Mouse (Mus musculus) WW6 (cell line): ENCODE results near the gene Nbea.

Experiments used
- DNase-seq: peaks from one replicate; pipeline ENCODE4 v3.0.0-alpha.2; 2013; ENCODE audit warnings: low read depth, low spot score

Nbea gene

DNA sequence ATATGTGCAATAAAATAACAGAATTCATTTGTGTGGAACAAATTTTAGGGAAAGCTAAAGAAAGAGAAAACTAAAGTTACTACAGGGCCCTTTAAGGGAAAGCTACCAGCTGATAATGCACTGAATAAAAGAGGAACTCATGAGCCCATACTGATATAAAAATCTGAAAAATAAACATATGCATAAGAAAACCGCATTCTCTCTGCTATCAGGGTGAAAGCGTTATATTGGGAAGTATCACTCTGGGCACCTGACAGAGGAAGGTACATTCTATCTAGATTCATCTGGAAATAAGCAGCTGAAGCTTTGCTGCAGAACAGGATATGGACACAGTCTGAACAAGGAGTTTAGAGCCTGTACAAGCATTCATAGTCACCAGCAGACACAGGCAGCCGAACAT, 148.9 kb downstream of the Nbea start:
- DNase-seq, result no peak

DNA sequence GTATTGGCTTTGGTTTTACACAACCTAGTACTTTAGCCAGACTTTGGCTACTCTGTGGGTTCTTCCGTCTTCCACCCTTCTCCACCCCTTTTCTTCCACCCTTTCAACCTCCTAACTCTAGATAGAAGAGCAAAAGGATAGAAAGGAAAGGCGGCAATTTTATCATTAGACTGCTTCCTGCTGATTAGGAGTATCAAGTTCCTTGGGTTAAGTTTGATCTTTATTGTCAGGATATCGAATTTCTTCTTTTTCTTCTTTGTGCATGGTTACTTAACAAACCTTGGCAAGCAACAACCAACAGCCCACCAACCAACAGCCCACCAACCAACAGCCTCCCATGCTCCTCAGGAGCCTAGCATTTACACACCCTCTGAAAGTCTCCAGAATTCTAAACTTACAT, 165.0 kb downstream of the Nbea start:
- no peak for DNase-seq

DNA sequence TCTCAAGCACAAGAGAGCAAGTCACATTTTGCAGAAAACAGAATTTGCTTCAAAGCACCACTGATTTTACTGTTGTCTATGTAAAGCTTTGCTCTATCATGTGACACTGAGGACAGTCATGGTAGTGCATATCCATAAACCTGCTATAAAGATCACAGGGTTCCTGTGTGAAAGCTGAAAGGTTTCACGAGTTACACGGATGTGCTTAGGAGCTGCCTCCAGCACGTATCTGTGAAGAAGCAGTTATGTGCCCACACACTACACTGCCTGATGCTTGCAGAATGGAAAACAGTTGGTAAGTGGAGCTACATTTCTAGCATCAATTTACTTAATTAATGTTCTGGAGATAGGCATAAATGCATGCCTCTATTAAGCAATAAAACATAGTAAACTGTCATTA, 172.4 kb downstream of the Nbea start:
- DNase-seq, result no peak

DNA sequence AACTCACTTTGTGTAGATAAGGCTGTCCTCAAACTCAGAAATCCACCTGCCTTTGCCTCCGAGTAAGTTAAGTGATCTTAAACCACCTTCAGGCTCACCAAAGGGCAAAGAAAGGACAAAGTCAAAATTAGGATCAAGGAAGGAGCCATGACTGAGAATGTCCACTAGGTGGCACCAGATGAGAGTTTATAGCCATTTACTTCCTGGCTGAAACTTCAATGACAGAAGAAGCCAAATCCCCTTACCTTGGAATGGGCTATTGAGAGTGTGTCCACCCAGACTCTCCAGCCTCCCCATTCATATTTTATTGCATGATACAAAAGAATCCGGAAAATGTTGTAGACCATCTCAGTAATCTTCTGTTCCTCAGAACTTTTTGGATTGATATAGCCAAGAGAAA, 175.5 kb downstream of the Nbea start:
- DNase-seq, result peak; percentile 7

DNA sequence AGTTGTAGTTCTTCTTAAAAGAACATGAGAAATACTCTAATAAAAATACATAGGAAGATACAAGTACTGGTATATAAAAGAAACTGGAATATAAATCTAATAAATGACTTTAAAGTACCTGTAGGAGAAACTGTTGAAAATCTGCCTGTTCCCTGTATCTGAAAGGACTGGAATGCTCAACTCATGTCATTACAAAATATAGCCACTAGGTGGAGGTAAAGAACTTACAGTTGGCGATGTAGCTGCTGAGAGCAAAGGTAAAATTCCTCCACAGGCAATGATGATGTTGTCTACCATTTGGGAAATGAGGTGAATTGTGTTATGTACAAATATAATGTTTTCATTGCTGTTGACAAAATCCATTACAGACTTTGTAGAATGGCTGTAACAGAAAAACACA, 183.2 kb downstream of the Nbea start:
- DNase-seq, result peak; percentile 16

DNA sequence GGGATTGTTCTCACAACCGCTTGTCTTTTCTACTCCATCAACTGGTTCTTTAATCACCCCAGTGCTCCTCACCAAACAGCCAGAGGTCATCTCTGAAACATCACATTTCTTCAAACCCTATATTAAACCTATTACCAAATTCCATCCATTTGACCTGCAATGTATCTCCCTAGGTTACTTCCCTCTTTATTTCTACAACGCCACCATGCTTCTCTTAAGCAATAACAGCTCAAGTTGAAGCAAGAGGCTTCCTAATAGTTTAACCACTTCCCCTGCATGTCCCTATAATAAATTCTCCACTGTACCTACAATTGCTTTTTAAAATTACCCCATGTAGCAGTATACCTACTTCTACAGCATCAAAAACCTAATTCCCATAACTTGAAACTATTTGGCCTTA, 205.1 kb downstream of the Nbea start:
- DNase-seq, result no peak

DNA sequence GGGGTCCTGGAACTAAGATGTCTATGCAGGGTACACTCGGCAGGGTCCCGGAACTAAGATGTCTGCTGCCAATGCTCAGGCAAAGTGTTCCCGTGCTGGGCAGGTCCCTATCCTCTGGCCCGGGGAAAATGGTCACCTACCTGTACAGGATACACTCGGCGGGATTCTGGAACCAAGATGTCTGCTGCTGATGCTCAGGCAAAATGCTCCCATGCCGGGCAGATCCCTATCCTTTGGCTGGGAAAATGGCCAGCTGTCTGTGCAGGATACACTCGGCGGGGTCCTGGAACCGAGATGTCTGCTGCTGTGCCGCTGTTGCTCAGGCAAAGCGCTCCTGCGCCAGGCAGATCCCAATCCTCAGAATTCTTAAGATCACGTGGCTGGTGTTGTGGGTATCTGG, 206.5 kb downstream of the Nbea start:
- peak; percentile 9 for DNase-seq

DNA sequence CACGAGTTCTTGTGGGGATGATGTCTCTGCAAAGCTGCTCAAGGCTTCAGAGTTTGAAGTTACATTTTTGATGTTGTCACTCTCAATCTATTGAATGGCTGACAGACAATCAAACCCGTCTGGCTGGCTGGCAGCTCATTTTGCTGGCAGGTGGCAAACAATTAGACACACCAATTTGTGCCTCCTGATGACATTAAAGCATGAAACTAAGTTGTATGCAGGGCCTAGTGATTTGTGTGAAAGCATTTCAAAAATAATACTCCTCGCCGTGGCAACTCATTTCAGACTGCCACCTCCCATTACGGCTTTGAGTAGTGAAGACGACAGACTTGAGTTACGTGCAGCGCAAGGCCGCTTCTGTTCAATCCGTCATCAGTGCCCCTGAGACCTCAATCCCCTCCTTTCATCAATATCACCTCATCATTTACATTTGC, 217.8 kb downstream of the Nbea start:
- DNase-seq, result no peak

DNA sequence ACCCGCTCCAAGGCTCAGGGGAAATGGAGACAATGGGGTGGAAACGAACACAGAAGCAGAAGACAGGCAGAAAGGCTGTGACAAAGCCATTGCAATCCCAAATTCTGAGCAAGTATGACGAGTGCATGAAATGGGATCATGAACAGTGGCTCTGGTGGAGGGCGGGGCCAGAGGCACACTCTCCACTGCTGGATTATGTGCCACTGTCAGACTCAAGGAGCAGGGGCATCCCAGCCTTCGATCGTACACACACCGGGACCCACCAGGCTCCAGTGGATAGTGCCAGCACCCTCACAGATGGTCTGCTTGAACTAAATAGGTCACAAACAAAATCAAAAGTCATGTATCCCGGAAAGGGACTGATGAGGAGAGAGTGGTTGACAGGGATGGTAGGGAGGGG, 220.5 kb downstream of the Nbea start:
- no peak for DNase-seq

DNA sequence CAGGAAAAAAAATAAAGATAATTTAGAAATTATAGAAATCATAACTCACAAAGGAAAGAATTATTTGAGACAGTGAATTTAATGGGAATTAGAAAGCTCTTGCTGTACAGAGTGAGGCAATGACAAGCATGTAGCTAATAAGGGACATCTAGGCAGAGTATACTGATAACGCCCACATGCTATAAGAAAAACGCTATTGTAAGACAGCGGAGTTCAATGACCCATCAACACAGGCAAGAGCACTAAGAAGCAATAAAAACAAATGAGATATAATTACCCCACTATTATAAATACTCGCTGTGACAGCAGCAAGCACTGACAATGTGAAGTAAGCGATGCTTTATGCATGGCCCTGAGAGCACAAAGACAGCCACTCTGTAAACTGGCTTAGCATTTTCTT, 233.5 kb downstream of the Nbea start:
- DNase-seq, result no peak

DNA sequence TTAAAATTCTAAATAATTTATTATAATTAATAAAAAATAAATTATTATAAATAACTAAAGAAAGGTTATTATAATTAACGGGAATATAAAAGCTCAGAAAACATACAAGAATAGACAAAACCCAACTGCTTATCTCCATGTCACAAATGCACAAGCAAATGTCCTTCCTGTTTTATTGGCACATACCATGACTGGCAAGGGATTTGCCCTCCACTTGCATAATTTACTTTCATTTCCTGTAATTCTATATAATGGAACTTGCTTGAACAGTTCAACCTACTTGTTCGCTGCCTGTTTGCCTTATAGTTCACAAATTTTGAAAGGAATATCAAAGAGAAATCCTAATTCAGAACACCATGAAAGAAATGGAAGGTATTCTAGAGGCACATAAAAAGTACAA, 234.4 kb downstream of the Nbea start:
- DNase-seq, result no peak

DNA sequence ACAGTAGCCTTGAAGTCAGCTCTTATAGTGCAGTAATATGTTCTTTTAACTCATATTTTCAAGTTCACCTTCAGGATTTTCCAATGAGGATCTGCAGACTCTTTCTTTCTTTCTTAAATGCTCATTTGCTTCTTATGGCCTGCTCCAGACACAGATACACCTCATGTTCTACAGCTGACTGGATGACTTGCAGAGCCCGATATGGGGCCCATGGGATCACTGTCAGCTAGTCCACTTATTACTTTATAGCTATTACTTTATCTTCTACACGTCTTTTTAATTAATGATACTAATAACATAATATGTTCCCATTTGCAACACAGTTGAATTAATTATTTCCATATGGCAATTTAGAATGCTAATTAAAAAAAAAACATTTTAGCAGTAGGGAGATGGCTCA, 256.2 kb downstream of the Nbea start:
- no peak for DNase-seq

DNA sequence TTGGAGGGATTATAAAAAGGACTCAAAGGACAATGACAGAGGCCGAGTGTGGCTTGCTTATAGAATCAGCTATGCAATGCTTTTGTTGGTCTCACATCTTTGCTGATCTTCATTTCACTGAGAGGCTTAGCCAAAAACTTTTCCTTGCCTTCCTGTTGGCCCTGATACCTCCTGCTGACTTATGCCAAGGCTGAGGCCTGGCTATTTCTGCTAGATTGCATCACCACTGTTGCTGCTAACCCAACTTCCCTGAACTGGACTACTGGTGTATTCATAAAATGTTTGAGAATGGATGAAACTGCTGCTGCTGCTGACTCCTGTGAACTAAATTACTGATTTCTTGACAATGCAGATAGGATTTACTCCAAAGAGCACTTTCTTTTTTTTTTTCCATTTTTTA, 274.2 kb downstream of the Nbea start:
- no peak for DNase-seq

DNA sequence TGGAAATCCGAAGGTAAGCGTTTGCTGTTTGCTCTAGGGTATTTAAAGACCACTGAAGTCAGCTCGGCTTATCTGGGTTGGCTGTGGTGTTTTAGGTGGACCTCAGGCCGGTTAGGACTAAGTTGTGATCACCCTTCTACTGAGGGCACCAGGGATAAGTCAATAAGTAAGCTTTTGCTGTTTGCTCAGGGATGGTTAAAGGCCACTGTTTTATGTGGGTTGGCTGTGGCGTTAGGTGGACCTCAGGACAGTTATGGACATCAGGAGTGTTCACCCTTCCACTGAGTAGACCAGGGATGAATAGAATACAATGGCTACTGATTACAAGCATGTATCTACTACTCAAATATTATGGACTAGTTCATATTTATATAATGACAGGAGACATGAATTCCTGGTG, 292.9 kb downstream of the Nbea start:
- DNase-seq, result no peak

DNA sequence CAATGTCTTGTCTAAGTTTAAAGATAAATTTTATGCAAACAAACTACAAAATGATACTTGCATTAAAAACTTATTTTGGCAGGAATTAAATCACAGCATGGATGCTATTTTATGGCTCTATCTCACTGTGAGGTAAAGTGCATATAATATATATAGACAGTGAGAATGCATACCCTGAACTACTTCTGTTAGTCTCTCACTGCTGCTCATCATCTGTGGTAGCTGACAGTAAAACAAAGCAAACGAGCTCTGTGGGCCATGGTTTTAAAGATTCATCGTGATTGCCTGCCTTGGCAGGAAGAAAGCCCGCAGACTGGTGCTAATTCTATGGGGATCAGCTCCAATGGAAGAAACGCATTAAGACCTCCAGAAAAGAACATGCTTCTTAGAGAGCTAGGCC, 294.3 kb downstream of the Nbea start:
- DNase-seq, result no peak

DNA sequence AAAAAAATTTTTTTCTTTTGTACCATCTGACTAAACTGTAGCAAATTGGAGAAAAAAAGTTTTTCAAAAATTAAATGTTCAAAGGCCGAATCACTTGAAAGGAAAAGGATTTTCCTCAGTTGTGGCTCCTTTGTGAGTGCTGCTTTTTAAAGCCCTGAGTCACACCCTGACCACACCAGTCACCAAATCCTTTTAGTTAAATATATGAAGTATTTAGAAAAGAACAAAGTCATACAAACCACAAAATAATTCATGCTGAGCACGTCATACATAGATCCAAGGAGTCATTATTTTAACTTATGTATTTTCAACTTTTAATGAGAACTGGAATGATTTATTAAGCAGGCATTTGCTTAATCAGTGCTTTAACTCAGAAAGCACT, 295.7 kb downstream of the Nbea start:
- no peak for DNase-seq

DNA sequence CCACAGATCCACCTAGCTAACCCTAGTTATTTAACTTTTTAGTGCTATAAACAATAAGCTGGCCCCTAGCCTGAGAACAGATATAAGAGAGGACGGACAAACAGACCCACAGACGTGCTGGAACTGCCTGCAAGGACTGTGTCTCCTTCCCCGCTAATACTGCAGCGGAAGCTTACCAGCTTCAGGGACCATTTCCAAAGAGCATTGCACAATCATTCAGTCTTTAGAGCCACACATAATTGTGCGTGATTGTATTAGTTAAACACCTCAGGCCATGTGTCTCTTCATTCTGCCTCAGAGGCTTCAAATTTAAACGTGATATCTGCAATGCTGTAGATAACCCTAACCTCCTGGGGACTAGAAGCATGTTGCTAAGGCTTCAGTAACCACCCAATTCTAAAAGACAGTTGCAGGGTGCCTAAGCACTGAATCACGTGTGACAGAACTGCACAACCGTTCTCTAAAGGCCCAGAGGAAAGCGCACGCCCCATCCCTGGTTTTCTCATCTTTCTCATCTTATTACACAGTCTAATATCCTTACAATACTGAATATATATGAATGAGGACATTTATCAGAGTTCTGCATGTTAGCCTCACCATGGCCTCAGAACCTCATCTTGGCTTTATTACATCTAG, 296.2 kb downstream of the Nbea start:
- no peak for DNase-seq

DNA sequence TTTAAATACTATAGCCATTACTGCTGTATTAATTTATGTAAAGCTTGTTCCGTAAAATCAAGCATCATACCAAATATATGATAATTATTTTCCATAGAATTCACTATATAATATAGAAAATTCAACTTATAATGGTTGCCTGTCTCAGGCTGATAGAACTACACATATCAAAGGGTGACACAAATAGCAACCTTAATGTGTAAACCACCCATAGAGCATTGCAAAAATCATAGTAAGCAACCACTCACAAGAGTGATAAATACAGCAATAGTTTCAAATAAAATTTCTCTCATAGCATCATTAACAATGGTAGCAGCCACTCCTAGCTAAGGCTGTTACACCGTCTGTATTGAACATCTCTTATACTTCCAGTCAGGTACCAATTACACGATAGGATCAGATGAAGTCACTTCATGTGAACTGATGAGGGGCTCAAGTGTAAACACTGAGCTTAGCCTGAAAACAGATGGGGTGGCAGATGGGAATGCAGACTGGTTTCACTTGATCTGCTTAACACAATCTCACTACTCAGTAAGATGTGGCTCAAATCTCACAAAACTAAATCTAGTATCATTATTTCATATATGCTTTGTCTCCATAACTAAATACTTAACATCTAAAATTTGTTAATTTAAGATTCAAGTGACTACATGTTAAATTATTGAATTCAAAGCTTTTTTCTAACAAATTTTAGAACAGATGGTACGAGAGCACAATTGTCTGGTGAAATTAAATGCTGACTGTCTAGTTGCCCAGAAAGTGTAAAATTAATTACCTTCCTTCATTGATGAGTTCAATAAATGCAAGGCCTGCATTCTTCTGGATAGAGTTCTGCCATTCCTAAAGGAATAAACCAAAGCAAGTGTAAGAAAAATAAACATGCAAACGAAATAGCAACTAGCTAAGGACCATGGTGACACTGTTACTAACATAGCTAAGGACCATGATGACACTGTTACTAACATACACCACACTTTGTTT, 310.3 kb downstream of the Nbea start:
- no peak for DNase-seq

DNA sequence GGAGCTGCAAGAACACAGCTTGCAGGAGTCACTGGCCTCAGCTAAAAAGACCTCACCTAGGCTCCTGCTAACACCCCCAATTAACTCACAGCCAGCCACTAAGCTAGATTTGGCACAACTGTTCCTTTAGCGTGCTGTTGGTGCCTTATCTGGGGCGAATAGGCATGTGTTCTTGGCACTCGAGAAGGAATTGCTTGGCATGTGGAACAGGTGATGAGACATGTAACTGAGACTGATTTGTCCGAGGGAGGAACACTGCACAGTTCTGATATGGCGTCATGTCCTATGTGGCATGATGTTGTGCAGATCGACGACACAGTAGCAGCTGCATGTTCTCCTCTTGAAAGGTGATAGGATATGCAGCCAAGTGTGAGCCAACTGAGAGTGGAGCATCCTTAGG, 331.0 kb downstream of the Nbea start:
- DNase-seq, result no peak

DNA sequence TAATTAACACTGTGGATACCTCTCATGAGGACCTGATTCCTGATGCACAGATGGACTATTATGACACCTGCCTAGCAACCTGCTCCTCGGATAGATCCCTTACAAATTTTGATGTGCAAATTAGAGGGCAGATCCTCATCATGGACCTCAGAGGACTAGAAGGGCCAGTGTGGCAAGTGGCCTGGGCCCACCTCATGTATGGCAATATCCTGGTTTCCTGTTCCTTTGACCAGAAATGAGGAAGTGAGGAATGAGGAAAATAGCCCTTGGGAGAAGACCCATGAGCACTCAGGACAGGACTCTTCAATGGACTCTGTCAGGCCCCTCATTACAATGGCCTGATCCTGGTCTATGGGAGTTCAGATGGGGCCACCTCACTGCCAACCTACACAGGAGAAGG, 336.4 kb downstream of the Nbea start:
- DNase-seq, result no peak

DNA sequence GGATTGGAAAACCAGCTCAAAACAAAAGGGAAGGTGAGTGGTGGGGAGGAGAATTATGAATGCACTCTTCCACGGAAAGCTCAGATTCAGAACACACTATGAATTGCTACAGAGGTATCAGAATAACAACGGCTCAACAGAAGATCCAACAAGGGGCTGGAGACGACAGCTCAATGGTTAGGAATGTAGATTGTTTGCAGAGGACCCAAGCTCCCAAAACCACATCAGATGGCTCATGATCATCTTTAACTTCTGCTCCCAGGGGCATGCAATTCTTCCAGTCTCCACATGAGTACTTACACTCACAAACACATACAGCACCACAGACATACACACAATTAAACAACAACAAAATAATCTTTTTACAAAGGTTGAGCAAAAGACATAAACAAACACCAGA, 346.3 kb downstream of the Nbea start:
- no peak for DNase-seq

DNA sequence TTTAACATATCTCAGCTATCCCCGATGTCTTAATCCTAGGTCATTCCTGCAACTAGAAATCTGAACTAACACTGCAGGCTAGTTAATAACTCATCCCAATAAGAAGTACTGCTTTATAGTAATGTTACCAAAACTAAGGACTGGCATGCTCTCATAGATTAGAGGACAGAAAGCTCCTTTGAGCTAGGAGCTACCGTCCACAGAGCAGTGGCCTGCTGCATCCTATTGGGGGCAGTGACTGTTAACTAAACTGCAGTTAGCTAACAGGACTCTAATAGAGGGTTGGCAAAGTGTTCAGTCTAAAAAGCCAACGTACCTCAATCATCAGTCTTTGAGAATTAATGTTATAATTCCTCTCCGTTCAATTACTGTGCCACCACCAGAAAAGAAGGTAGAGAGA, 348.3 kb downstream of the Nbea start:
- no peak for DNase-seq

DNA sequence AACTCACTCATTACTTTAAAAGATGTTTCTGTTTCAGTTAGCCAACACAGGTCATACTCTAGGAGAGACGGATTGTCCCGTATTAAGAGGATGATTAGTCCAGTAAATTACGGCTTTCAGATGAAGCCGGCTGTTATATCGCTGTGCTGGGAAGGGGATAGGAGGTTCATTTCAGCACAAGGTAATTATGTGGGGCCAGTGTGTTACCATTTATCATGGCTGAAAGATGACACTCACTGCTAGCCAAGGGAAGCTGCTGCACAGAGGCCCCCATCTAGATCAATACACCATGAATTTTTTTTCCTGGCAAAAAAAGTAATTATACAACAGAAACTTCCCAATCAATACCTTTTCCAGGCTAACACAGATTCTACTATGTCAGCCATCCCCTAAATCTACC, 353.3 kb downstream of the Nbea start:
- DNase-seq, result no peak
